Mouse (Mus musculus) limb, embryonic 15.5 days (tissue): Measurements from ENCODE around the gene Banp. TPM values are rescaled to one million over a fixed set of nuclear protein-coding genes. Genes with fewer than 3 reads are reported as not detected.
A peak's percentile ranks its signal among the peaks of the same experiment; 100 is the strongest.

Source experiments
- ATAC-seq: fragments of 200-750 bp; cut with Nextera tagmentation; 2 replicates; pipeline ENCODE4 v1.8.0; 2017; ENCODE audit warnings: low read depth, moderate TSS enrichment; ENCODE audit not compliant: insufficient number of reproducible peaks, low FRiP score, low TSS enrichment
- H3K27ac ChIP-seq: fragments of 300-500 bp; sonication (generic); 2 replicates; pipeline ENCODE4 v1.5.1; 2015; ENCODE audit warnings: moderate library complexity, mild to moderate bottlenecking, inconsistent platforms
- H3K27me3 ChIP-seq: fragments of 300-500 bp; sonication (generic); 2 replicates; pipeline ENCODE4 v1.6.1; 2015; ENCODE audit warnings: inconsistent platforms
- H3K36me3 ChIP-seq: fragments of 300-500 bp; sonication (generic); 2 replicates; pipeline ENCODE4 v1.6.1; 2015; ENCODE audit warnings: inconsistent platforms
- H3K4me1 ChIP-seq: fragments of 300-500 bp; sonication (generic); 2 replicates; pipeline ENCODE4 v1.6.1; 2015; ENCODE audit warnings: inconsistent platforms
- H3K4me2 ChIP-seq: fragments of 300-500 bp; sonication (generic); 2 replicates; pipeline ENCODE4 v1.6.1; 2015; ENCODE audit warnings: mild to moderate bottlenecking, inconsistent platforms
- H3K4me3 ChIP-seq: fragments of 300-500 bp; sonication (generic); 2 replicates; pipeline ENCODE4 v1.5.1; 2015; ENCODE audit warnings: mild to moderate bottlenecking, inconsistent platforms
- H3K9ac ChIP-seq: fragments of 300-500 bp; sonication (generic); 2 replicates; pipeline ENCODE4 v1.6.1; 2015; ENCODE audit warnings: inconsistent platforms
- H3K9me3 ChIP-seq: fragments of 300-500 bp; sonication (generic); 2 replicates; pipeline ENCODE4 v1.6.1; 2016; ENCODE audit warnings: inconsistent platforms
- WGBS: fragments of 180-500 bp; shearing (Covaris S2); methylation state at CpG from one replicate; pipeline ENCODE4 v1.1.7; 2015; 5-methylcytosine and 5-hydroxymethylcytosine counted together
- polyA plus RNA-seq: library from polyadenylated mRNA; unstranded; fragments of >200 nt; fragmentation: Nextera tagmentation; extraction: Ambion mirVana; gene quantifications from 2 replicates; pipeline ENCODE4 v1.2.1, GENCODE M21; 2015

The Banp gene
- polyA plus RNA-seq, 1 experiment from 2014 or later, result 42.3 TPM

GRCm38 (mm10) chr8:122011066-122011588 lies 61.6 kb downstream of the Banp start:
- no peak overlapping the region for H3K9ac ChIP-seq
- no peak for ATAC-seq
- H3K27me3 ChIP-seq, result no peaks in the 10 kb centered on the region
- H3K9me3 ChIP-seq, result no peaks in the 10 kb centered on the region
- no peak overlapping the region for H3K27ac ChIP-seq
- WGBS, result 48% methylated on average over 7 of the region's 7 CpGs
- H3K4me3 ChIP-seq, result no peak overlapping the region
- H3K4me1 ChIP-seq, result peaks cover 13% of the 10 kb centered on the region
- peaks cover 46% of the 10 kb centered on the region for H3K36me3 ChIP-seq
- H3K4me2 ChIP-seq, result no peak overlapping the region

DNA sequence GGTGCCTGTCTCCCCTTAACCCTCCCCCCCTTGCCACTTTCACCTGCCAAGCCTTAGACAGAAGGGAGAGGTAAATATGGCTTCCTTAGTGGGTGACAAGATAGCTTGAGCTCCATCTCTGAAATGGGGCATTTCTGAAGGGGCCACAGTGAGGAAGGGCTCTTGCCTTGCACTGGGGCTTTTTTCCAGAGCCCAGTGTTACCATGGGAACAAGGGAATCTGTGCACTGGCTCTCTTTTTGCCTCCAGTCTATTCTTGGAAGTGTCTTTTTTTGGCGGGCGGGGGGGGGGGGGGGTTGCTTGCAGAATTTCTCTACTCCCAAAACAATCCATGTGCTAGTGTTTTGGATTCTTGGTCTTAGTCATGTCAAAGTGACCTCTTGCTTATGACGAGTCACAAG lies 65.1 kb downstream of the Banp start:
- Histone ChIP-seq H3K4me3 (no peak overlapping the region), H3K36me3 (peaks cover 32% of the 10 kb centered on the region), H3K27ac (no peak overlapping the region), H3K4me1 (peaks cover 14% of the 10 kb centered on the region), H3K9ac (no peak overlapping the region), H3K9me3 (no peaks in the 10 kb centered on the region), H3K4me2 (no peak overlapping the region), H3K27me3 (no peaks in the 10 kb centered on the region)
- no peak for ATAC-seq
- 81% methylated on average over 3 of the region's 3 CpGs for WGBS

GRCm38 (mm10) chr8:122018046-122018831 lies 68.7 kb downstream of the Banp start:
- no peak for ATAC-seq
- Histone ChIP-seq H3K4me3 (no peak overlapping the region), H3K36me3 (peaks cover 32% of the 10 kb centered on the region), H3K9me3 (no peaks in the 10 kb centered on the region), H3K27ac (peak overlapping the region; percentile 24), H3K9ac (no peak overlapping the region), H3K4me1 (peaks cover 42% of the 10 kb centered on the region; the same call in 1 of the 2 replicates), H3K4me2 (no peak overlapping the region), H3K27me3 (no peaks in the 10 kb centered on the region)
- 59% methylated on average over 22 of the region's 22 CpGs for WGBS

GRCm38 (mm10) chr8:122019162-122019561 lies 69.6 kb downstream of the Banp start:
- H3K36me3 ChIP-seq, result peaks cover 34% of the 10 kb centered on the region
- H3K4me2 ChIP-seq, result no peak overlapping the region
- no peak overlapping the region for H3K9ac ChIP-seq
- H3K27ac ChIP-seq, result no peak overlapping the region
- 87% methylated on average over 1 of the region's 1 CpGs for WGBS
- no peak for ATAC-seq
- no peaks in the 10 kb centered on the region for H3K27me3 ChIP-seq
- peaks cover 42% of the 10 kb centered on the region; the same call in 1 of the 2 replicates for H3K4me1 ChIP-seq
- H3K4me3 ChIP-seq, result no peak overlapping the region
- no peaks in the 10 kb centered on the region for H3K9me3 ChIP-seq

- ATAC-seq, result no peak
- H3K36me3 ChIP-seq, result peaks cover 43% of the 10 kb centered on the region
- peaks cover 42% of the 10 kb centered on the region; the same call in 1 of the 2 replicates for H3K4me1 ChIP-seq
- no peaks in the 10 kb centered on the region for H3K9me3 ChIP-seq
- no peak overlapping the region for H3K4me2 ChIP-seq
- H3K4me3 ChIP-seq, result no peak overlapping the region
- peak overlapping the region; percentile 65 for H3K27ac ChIP-seq
- WGBS, result 62% methylated on average over 8 of the region's 8 CpGs
- no peak overlapping the region for H3K9ac ChIP-seq
- no peaks in the 10 kb centered on the region for H3K27me3 ChIP-seq
Measured at GRCm38 (mm10) chr8:122020050-122020771, 70.7 kb downstream of the Banp start.

- peak overlapping the region; percentile 65 for H3K27ac ChIP-seq
- no peak overlapping the region for H3K4me3 ChIP-seq
- H3K36me3 ChIP-seq, result peaks cover 53% of the 10 kb centered on the region
- peaks cover 42% of the 10 kb centered on the region; the same call in 1 of the 2 replicates for H3K4me1 ChIP-seq
- H3K9me3 ChIP-seq, result no peaks in the 10 kb centered on the region
- WGBS, result 62% methylated on average over 2 of the region's 2 CpGs
- H3K9ac ChIP-seq, result no peak overlapping the region
- H3K27me3 ChIP-seq, result no peaks in the 10 kb centered on the region
- peak; percentile 60 for ATAC-seq
- no peak overlapping the region for H3K4me2 ChIP-seq
Measured at GRCm38 (mm10) chr8:122021725-122022124, 72.2 kb downstream of the Banp start.

GRCm38 (mm10) chr8:122022274-122022673 lies 72.7 kb downstream of the Banp start:
- no peak overlapping the region for H3K4me2 ChIP-seq
- ATAC-seq, result no peak
- 86% methylated on average over 6 of the region's 6 CpGs for WGBS
- H3K27ac ChIP-seq, result peak overlapping the region; percentile 65
- no peaks in the 10 kb centered on the region for H3K27me3 ChIP-seq
- H3K9ac ChIP-seq, result no peak overlapping the region
- peaks cover 51% of the 10 kb centered on the region for H3K36me3 ChIP-seq
- no peak overlapping the region for H3K4me3 ChIP-seq
- H3K4me1 ChIP-seq, result peaks cover 42% of the 10 kb centered on the region; the same call in 1 of the 2 replicates
- no peaks in the 10 kb centered on the region for H3K9me3 ChIP-seq

DNA sequence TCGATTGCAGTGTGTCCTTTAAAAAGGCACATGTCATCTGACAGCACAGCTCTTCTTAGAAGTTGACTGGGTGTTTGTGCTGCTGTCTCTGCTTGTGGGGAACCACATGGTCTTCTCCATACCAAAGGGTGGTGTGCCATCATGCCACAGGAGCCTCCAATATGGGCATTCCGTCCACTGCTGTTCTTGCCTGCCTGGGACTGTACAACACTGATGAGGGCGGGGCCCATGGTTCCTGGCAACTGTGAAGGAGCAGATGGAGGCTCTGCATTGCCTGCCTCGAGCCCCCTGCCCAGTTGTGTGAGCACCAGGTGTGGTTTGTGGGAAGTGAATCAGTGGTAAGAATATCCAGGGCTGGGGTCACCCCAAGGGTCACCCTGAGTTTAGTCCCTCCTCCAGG lies 73.2 kb downstream of the Banp start:
- Histone ChIP-seq H3K27me3 (no peaks in the 10 kb centered on the region), H3K4me2 (no peak overlapping the region), H3K4me1 (peaks cover 42% of the 10 kb centered on the region; the same call in 1 of the 2 replicates), H3K9me3 (no peaks in the 10 kb centered on the region), H3K9ac (no peak overlapping the region), H3K36me3 (peaks cover 50% of the 10 kb centered on the region), H3K27ac (no peak overlapping the region), H3K4me3 (no peak overlapping the region)
- ATAC-seq, result no peak
- WGBS, result 74% methylated on average over 4 of the region's 4 CpGs

- Histone ChIP-seq H3K9me3 (no peaks in the 10 kb centered on the region), H3K4me1 (peaks cover 26% of the 10 kb centered on the region), H3K9ac (no peak overlapping the region), H3K27me3 (no peaks in the 10 kb centered on the region), H3K4me2 (no peak overlapping the region), H3K36me3 (peaks cover 42% of the 10 kb centered on the region), H3K27ac (no peak overlapping the region), H3K4me3 (no peak overlapping the region)
- 90% methylated on average over 9 of the region's 9 CpGs for WGBS
- ATAC-seq, result no peak
Measured at GRCm38 (mm10) chr8:122025546-122025945, 76.0 kb downstream of the Banp start.

GRCm38 (mm10) chr8:122028116-122028515 lies 78.6 kb downstream of the Banp start:
- 73% methylated on average over 4 of the region's 4 CpGs for WGBS
- ATAC-seq, result no peak
- Histone ChIP-seq H3K36me3 (peaks cover 37% of the 10 kb centered on the region), H3K4me1 (peaks cover 17% of the 10 kb centered on the region), H3K4me2 (no peak overlapping the region), H3K9ac (no peak overlapping the region), H3K27ac (no peak overlapping the region), H3K9me3 (no peaks in the 10 kb centered on the region), H3K27me3 (no peaks in the 10 kb centered on the region), H3K4me3 (no peak overlapping the region)

GRCm38 (mm10) chr8:122030965-122031364 lies 81.4 kb downstream of the Banp start:
- H3K4me1 ChIP-seq, result peaks cover 33% of the 10 kb centered on the region
- no peak overlapping the region for H3K4me3 ChIP-seq
- no peaks in the 10 kb centered on the region for H3K9me3 ChIP-seq
- no peak overlapping the region for H3K9ac ChIP-seq
- WGBS, result 51% methylated on average over 7 of the region's 7 CpGs
- H3K36me3 ChIP-seq, result peaks cover 12% of the 10 kb centered on the region
- H3K27ac ChIP-seq, result no peak overlapping the region
- ATAC-seq, result no peak
- no peaks in the 10 kb centered on the region for H3K27me3 ChIP-seq
- no peak overlapping the region for H3K4me2 ChIP-seq

DNA sequence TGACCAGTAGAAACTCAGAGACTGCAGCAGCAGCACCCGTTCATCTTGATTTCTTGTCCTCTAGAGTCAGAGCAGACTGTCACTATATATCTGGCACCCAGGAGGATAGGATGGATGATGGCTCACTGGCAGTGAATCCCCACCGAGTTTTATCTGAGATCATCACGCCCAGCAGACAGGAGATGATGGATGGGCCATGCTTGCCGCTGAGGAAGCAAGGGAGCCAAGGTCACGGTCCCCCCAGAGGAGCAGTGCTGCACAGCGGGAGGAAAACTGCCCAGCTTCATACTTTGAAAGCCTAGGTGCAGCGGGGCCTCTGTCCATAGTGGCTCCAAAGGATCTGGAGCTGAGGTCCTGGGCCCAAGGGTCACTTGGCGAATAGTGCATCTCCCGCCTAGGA lies 83.2 kb downstream of the Banp start:
- WGBS, result 53% methylated on average over 9 of the region's 9 CpGs
- H3K9me3 ChIP-seq, result no peaks in the 10 kb centered on the region

More for the DNA sequence above, 83.2 kb downstream of the Banp start:
- no peak overlapping the region for H3K4me3 ChIP-seq
- H3K36me3 ChIP-seq, result no peaks in the 10 kb centered on the region
- ATAC-seq, result no peak
- no peak overlapping the region for H3K4me2 ChIP-seq
- no peaks in the 10 kb centered on the region for H3K27me3 ChIP-seq
- H3K9ac ChIP-seq, result no peak overlapping the region
- H3K4me1 ChIP-seq, result peaks cover 44% of the 10 kb centered on the region
- H3K27ac ChIP-seq, result no peak overlapping the region
